Mouse (Mus musculus): ENCODE results near the gene Fam227a.

Fam227a gene

GRCm38 (mm10) chr15:79658531-79659375, at the start of gene Fam227a, which contains the start of gene Cby1:
Gene Fam227a (minus strand): TSS chr15:79658956.
Gene Cby1 (plus strand): TSS chr15:79659199.
- DNase-seq (ENCODE audit: low read depth, low spot score): peak; percentile 89

GRCm38 (mm10) chr15:79708229-79708822, 49.6 kb upstream of the Fam227a start:
- DNase-seq (ENCODE audit: low read depth, low spot score): no peak

GRCm38 (mm10) chr15:79706603-79707214, 48.0 kb upstream of the Fam227a start:
- no peak for DNase-seq (ENCODE audit: low read depth, low spot score)

GRCm38 (mm10) chr15:79697558-79698187, 38.9 kb upstream of the Fam227a start:
- DNase-seq (ENCODE audit: low read depth, low spot score): no peak

GRCm38 (mm10) chr15:79697011-79697410, 38.3 kb upstream of the Fam227a start:
- DNase-seq (ENCODE audit: low read depth, low spot score): no peak

GRCm38 (mm10) chr15:79696508-79696907, 37.8 kb upstream of the Fam227a start:
- DNase-seq (ENCODE audit: low read depth, low spot score): no peak

- DNase-seq (ENCODE audit: low read depth, low spot score): no peak
Measured at GRCm38 (mm10) chr15:79695516-79695915, 36.8 kb upstream of the Fam227a start.

- no peak for DNase-seq (ENCODE audit: low read depth, low spot score)
Measured at GRCm38 (mm10) chr15:79694512-79694911, 35.8 kb upstream of the Fam227a start.

- no peak for DNase-seq (ENCODE audit: low read depth, low spot score)
Measured at GRCm38 (mm10) chr15:79693740-79694139, 35.0 kb upstream of the Fam227a start.

GRCm38 (mm10) chr15:79692334-79692733, 33.6 kb upstream of the Fam227a start:
- no peak for DNase-seq (ENCODE audit: low read depth, low spot score)

- DNase-seq (ENCODE audit: low read depth, low spot score): peak; percentile 29
Measured at GRCm38 (mm10) chr15:79691023-79691508, 32.3 kb upstream of the Fam227a start.

GRCm38 (mm10) chr15:79690426-79691022, 31.8 kb upstream of the Fam227a start, which contains the start of gene Gtpbp1:
Gene Gtpbp1 (plus strand): TSS chr15:79690845.
- DNase-seq (ENCODE audit: low read depth, low spot score): peak; percentile 100

GRCm38 (mm10) chr15:79689662-79690425, 31.1 kb upstream of the Fam227a start:
- DNase-seq (ENCODE audit: low read depth, low spot score): no peak

- DNase-seq (ENCODE audit: low read depth, low spot score): no peak
Measured at GRCm38 (mm10) chr15:79688268-79688956, 29.7 kb upstream of the Fam227a start.

GRCm38 (mm10) chr15:79687646-79688267, 29.0 kb upstream of the Fam227a start, which contains the start of gene Josd1:
Gene Josd1 (minus strand): TSS chr15:79687919.
- DNase-seq (ENCODE audit: low read depth, low spot score): peak; percentile 95

- DNase-seq (ENCODE audit: low read depth, low spot score): peak; percentile 50
Measured at GRCm38 (mm10) chr15:79687175-79687574, 28.4 kb upstream of the Fam227a start.

- DNase-seq (ENCODE audit: low read depth, low spot score): peak; percentile 27
Measured at GRCm38 (mm10) chr15:79686046-79686869, 27.5 kb upstream of the Fam227a start.

GRCm38 (mm10) chr15:79685141-79685641, 26.4 kb upstream of the Fam227a start:
- no peak for DNase-seq (ENCODE audit: low read depth, low spot score)

Data from 3T3-L1 (cell line).